ENCODE assay signal across 23 mouse cellular contexts in the genomic region with DNA sequence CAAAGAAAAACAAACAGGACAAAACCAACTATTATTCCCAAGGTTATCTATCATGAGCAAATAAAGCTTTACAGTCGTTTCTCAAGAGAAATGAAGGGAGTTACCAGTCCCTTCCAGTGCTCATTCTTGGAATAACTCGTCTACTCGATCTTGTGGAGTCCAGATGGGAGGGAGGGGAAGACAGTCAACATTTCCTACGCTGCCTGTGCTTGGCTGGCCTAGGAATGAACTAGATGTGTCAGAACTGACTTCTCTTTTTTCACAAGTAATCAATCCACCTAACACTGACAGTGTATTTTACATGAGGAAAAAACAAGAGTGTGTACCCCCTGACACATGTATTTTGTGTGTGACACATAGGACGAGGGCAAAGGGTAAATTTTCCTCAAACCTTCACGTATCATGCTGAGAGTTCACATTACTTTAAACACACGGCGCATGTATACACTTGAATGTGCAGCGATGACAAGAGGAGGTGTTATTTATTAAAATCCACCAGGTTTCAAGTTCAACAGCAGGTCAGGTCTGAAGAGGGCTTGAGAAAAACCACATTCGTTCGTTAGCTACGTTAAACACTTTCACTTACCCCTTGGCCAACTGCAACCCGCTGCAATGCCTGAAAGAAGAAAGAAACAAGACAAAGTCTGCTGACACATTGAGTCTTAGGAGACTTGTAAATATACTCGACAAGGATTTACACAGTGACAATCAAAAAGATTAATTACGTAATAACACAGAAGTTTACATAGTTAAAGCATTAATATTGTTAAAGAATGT. TPM values are rescaled to one million over a fixed set of nuclear protein-coding genes. Genes with fewer than 3 reads are reported as not detected.
DNase-seq lines count a peak whose midpoint lies in the region; ATAC-seq and TF ChIP-seq lines count a peak whose summit lies in the region.
"Had no signal": no experiment of that assay in that cellular context is flagged by ENCODE, and none has a peak within 500 bp of the region (broad histone marks: within the 10 kb centered on the region; RNA-seq: fewer than 3 reads in every experiment).

No protein-coding gene starts in this region.

- no peak for TF ChIP-seq CTCF in intestine, postnatal 0 days (IDR thresholded peaks at IDR 0.05; ENCODE audit: low read depth)

- no peak for DNase-seq in intestine, embryonic 14.5 days (ENCODE audit: low spot score)
- peak; percentile 15 for DNase-seq in embryo, embryonic 10.5 days (ENCODE audit: low spot score)
- peak; percentile 45 for DNase-seq in lung, postnatal 25 days (ENCODE audit: low spot score)
- no peak for DNase-seq in layer of hippocampus, postnatal 14 days (ENCODE audit: low spot score in 2 of 2)
- no peak for DNase-seq in ovary, postnatal 10 days (ENCODE audit: low spot score)
- DNase-seq in layer of hippocampus, postnatal 36 days = no peak
- DNase-seq: adrenal gland, adult 2 months; B cell, adult 2 months; cerebellum, adult 8-10 months; gastrocnemius, postnatal 14 days; heart, postnatal 10 days; kidney, adult 11 months; kidney, postnatal 4 days; right cerebral cortex, postnatal 25 days; thymus, postnatal 36 days had no signal

- H3K4me2 ChIP-seq in intestine, embryonic 14.5 days (ENCODE audit: low read length) = peak overlapping the region; percentile 22; the same call in 1 of the 2 replicates
- no peak overlapping the region for H3K4me2 ChIP-seq in intestine, postnatal 0 days (replicated peaks; ENCODE audit: low read depth)
- no peak overlapping the region for H3K4me2 ChIP-seq in intestine, embryonic 15.5 days (replicated peaks)
- H3K4me2 ChIP-seq: embryonic facial prominence, embryonic 13.5 days; hindbrain, embryonic 14.5 days had no signal

- WGBS in intestine, embryonic 14.5 days = 30% methylated on average over 15 of the region's 15 CpGs
- 54% methylated on average over 15 of the region's 15 CpGs for WGBS in intestine, postnatal 0 days
- WGBS in intestine, embryonic 15.5 days = 42% methylated on average over 15 of the region's 15 CpGs

- no peaks in the 10 kb centered on the region for H3K27me3 ChIP-seq in intestine, embryonic 14.5 days (replicated peaks; ENCODE audit: control insufficient read depth, insufficient read depth, low read length)
- H3K27me3 ChIP-seq in intestine, postnatal 0 days (replicated peaks; ENCODE audit: control insufficient read depth, insufficient read depth, low read length) = no peaks in the 10 kb centered on the region
- no peaks in the 10 kb centered on the region for H3K27me3 ChIP-seq in intestine, embryonic 15.5 days (replicated peaks)
- H3K27me3 ChIP-seq: embryonic facial prominence, embryonic 13.5 days; megakaryocyte, embryonic 14.5 days had no signal

- H3K4me3 ChIP-seq in intestine, embryonic 14.5 days (ENCODE audit: low read depth, low read length) = no peak overlapping the region
- H3K4me3 ChIP-seq in intestine, postnatal 0 days (ENCODE audit: low read depth, low read length) = no peak overlapping the region
- no peak overlapping the region for H3K4me3 ChIP-seq in intestine, embryonic 15.5 days (replicated peaks)
- H3K4me3 ChIP-seq: embryonic facial prominence, embryonic 13.5 days; megakaryocyte, embryonic 14.5 days had no signal

- no peaks in the 10 kb centered on the region for H3K9me3 ChIP-seq in intestine, embryonic 14.5 days (ENCODE audit: control insufficient read depth, low read length)
- no peaks in the 10 kb centered on the region for H3K9me3 ChIP-seq in intestine, postnatal 0 days (ENCODE audit: control insufficient read depth)
- H3K9me3 ChIP-seq in intestine, embryonic 15.5 days = no peaks in the 10 kb centered on the region
- H3K9me3 ChIP-seq: embryonic facial prominence, embryonic 13.5 days; megakaryocyte, embryonic 14.5 days had no signal

- peak; percentile 65 for ATAC-seq in intestine, embryonic 14.5 days (replicated peaks; ENCODE audit: low FRiP score, low TSS enrichment, low read depth)
- ATAC-seq in intestine, postnatal 0 days = no peak
- peak; percentile 73 for ATAC-seq in intestine, embryonic 15.5 days
- ATAC-seq: forebrain, embryonic 14.5 days; midbrain, embryonic 16.5 days had no signal

- H3K27ac ChIP-seq in intestine, embryonic 14.5 days (ENCODE audit: low read depth) = peak overlapping the region; percentile 75
- no peak overlapping the region for H3K27ac ChIP-seq in intestine, postnatal 0 days (ENCODE audit: low read depth, low read length)
- H3K27ac ChIP-seq in intestine, embryonic 15.5 days = peak overlapping the region; percentile 22; the same call in 1 of the 2 replicates
- H3K27ac ChIP-seq: embryonic facial prominence, embryonic 13.5 days; hindbrain, embryonic 14.5 days; liver, embryonic 14.5 days had no signal

- 0 out of 2 replicates have a peak, but pooled peaks cover 5% of the 10 kb centered on the region for H3K4me1 ChIP-seq in intestine, embryonic 14.5 days (replicated peaks; ENCODE audit: control insufficient read depth, insufficient read depth, low read length)
- no peaks in the 10 kb centered on the region for H3K4me1 ChIP-seq in intestine, postnatal 0 days (replicated peaks; ENCODE audit: control insufficient read depth, insufficient read depth, low read length)
- H3K4me1 ChIP-seq in intestine, embryonic 15.5 days (replicated peaks) = no peaks in the 10 kb centered on the region
- H3K4me1 ChIP-seq: embryonic facial prominence, embryonic 13.5 days; megakaryocyte, embryonic 14.5 days had no signal

- H3K36me3 ChIP-seq in intestine, embryonic 14.5 days (ENCODE audit: control insufficient read depth, insufficient read depth, low read length) = no peaks in the 10 kb centered on the region
- H3K36me3 ChIP-seq in intestine, postnatal 0 days (ENCODE audit: control insufficient read depth, insufficient read depth) = no peaks in the 10 kb centered on the region
- H3K36me3 ChIP-seq in intestine, embryonic 15.5 days = no peaks in the 10 kb centered on the region
- H3K36me3 ChIP-seq: embryonic facial prominence, embryonic 13.5 days had no signal

- H3K9ac ChIP-seq in intestine, embryonic 14.5 days (ENCODE audit: low read length) = no peak overlapping the region
- no peak overlapping the region for H3K9ac ChIP-seq in intestine, postnatal 0 days (ENCODE audit: low read depth, low read length)
- H3K9ac ChIP-seq in intestine, embryonic 15.5 days = no peak overlapping the region
- H3K9ac ChIP-seq: embryonic facial prominence, embryonic 13.5 days; hindbrain, embryonic 14.5 days; liver, embryonic 14.5 days had no signal

RNA-seq across cellular contexts. Expression of a gene that starts 46.9 kb away (rescaled TPM):
- polyA plus RNA-seq in intestine, embryonic 14.5 days (2014; fragmentation: Nextera tagmentation; extraction: Ambion mirVana) = 55.7 and 57.9 TPM in 2 replicates
- polyA plus RNA-seq in intestine, postnatal 0 days (2015; fragmentation: Nextera tagmentation; extraction: Ambion mirVana) = 92.9 and 112 TPM in 2 replicates
- polyA plus RNA-seq in intestine, embryonic 15.5 days (2015; fragmentation: Nextera tagmentation; extraction: Ambion mirVana) = 61.3 and 70.7 TPM in 2 replicates
- total RNA-seq in layer of hippocampus, postnatal 14 days (2021) = 10 to 100 TPM; 16.3 to 18.3 TPM
- 10 to 100 TPM; 17.0 to 22.6 TPM for total RNA-seq in layer of hippocampus, postnatal 36 days (2021)

RNA-seq across cellular contexts. Expression of a gene that starts 47.2 kb away (rescaled TPM):
- 14.1 and 17.1 TPM in 2 replicates for polyA plus RNA-seq in intestine, embryonic 14.5 days (2014; fragmentation: Nextera tagmentation; extraction: Ambion mirVana)
- 7.9 TPM in 2 replicates for polyA plus RNA-seq in intestine, postnatal 0 days (2015; fragmentation: Nextera tagmentation; extraction: Ambion mirVana)
- 13.6 and 14.0 TPM in 2 replicates for polyA plus RNA-seq in intestine, embryonic 15.5 days (2015; fragmentation: Nextera tagmentation; extraction: Ambion mirVana)
- 1 to 10 TPM; 6.6 to 9.0 TPM for total RNA-seq in layer of hippocampus, postnatal 14 days (2021)
- 1 to 10 TPM; 6.2 to 7.7 TPM for total RNA-seq in layer of hippocampus, postnatal 36 days (2021)

Comparison
In these comparisons a context has a peak if more than half of its experiments do, and no peak if none do; other contexts are left out.
1. DNase-seq: peak in embryo, embryonic 10.5 days (single experiment) and lung, postnatal 25 days (single experiment); none in intestine, embryonic 14.5 days (single experiment), layer of hippocampus, postnatal 14 days (0 of 2), ovary, postnatal 10 days (single experiment) and layer of hippocampus, postnatal 36 days (0 of 2).